Comparison of ENCODE assay signal across 9 mouse cellular contexts in genomic region chr13:101690167-101690566, GRCm38 (mm10).
A peak's percentile ranks its signal among the peaks of the same experiment; 100 is the strongest.
DNase-seq lines count a peak whose midpoint lies in the region; ATAC-seq and TF ChIP-seq lines count a peak whose summit lies in the region.
"Had no signal": no experiment of that assay in that cellular context is flagged by ENCODE, and none has a peak within 500 bp of the region (broad histone marks: within the 10 kb centered on the region; RNA-seq: fewer than 3 reads in every experiment).

No protein-coding gene starts in this region.

- no peaks in the 10 kb centered on the region for H3K27me3 ChIP-seq in kidney, adult 2 months (replicated peaks; ENCODE audit: control insufficient read depth, insufficient read depth, low read length)
- no peaks in the 10 kb centered on the region for H3K27me3 ChIP-seq in heart, postnatal 0 days (ENCODE audit: control insufficient read depth, insufficient read depth, low read length)
- H3K27me3 ChIP-seq in midbrain, embryonic 14.5 days (ENCODE audit: control insufficient read depth, insufficient read depth, low read length): no peaks in the 10 kb centered on the region

- no peak overlapping the region for H3K4me3 ChIP-seq in kidney, adult 2 months (ENCODE audit: insufficient read depth, low read depth, low read length)
- H3K4me3 ChIP-seq in heart, postnatal 0 days (ENCODE audit: low read depth, low read length): no peak overlapping the region
- H3K4me3 ChIP-seq in midbrain, embryonic 14.5 days (replicated peaks; ENCODE audit: low read depth, low read length): no peak overlapping the region

- WGBS in kidney, adult 2 months: 30% methylated on average over 6 of the region's 6 CpGs
- 14% methylated on average over 6 of the region's 6 CpGs for WGBS in heart, postnatal 0 days
- WGBS in midbrain, embryonic 14.5 days: 83% methylated on average over 6 of the region's 6 CpGs

- no peak overlapping the region; the same call in 1 of the 2 replicates for H3K9ac ChIP-seq in heart, postnatal 0 days (replicated peaks; ENCODE audit: low read depth, low read length)
- H3K9ac ChIP-seq in midbrain, embryonic 14.5 days (replicated peaks; ENCODE audit: low read length): no peak overlapping the region

- TF ChIP-seq CTCF in kidney, adult 2 months (conservative IDR thresholded peaks at IDR 0.05; ENCODE audit: insufficient read depth, insufficient read length, low read depth, low read length): no peak
- TF ChIP-seq CTCF in heart, postnatal 0 days (IDR thresholded peaks at IDR 0.05; ENCODE audit: low read depth): no peak

- peaks cover 10% of the 10 kb centered on the region; the same call in 1 of the 2 replicates for H3K4me1 ChIP-seq in kidney, adult 2 months (ENCODE audit: control insufficient read depth, insufficient read depth, low read length)
- peaks cover 31% of the 10 kb centered on the region for H3K4me1 ChIP-seq in heart, postnatal 0 days (ENCODE audit: control insufficient read depth, insufficient read depth)
- H3K4me1 ChIP-seq in midbrain, embryonic 14.5 days (ENCODE audit: control insufficient read depth, insufficient read depth, low read length): peaks cover 24% of the 10 kb centered on the region

- peak; percentile 76 for DNase-seq in kidney, adult 2 months
- no peak for DNase-seq in kidney, postnatal 4 days
- peak; percentile 33 to 51 for DNase-seq in cerebellum, adult 18-20 months
- DNase-seq in heart, postnatal 0 days (ENCODE audit: low spot score): peak; percentile 41
- DNase-seq in midbrain, embryonic 14.5 days: no peak
- no peak for DNase-seq in spleen, postnatal 10 days (ENCODE audit: low spot score in 2 of 2)
- DNase-seq in left cerebral cortex, postnatal 4 days: no peak
- DNase-seq in gastrocnemius, postnatal 14 days: no peak
- DNase-seq: thymus, postnatal 14 days had no signal

- H3K9me3 ChIP-seq in heart, postnatal 0 days (replicated peaks; ENCODE audit: control insufficient read depth, low read length): no peaks in the 10 kb centered on the region
- no peaks in the 10 kb centered on the region for H3K9me3 ChIP-seq in midbrain, embryonic 14.5 days (ENCODE audit: control insufficient read depth, low read length)

- intact Hi-C loops in left cerebral cortex, postnatal 4 days (cut with DNase I): loop anchor here (5.0 to 10.0 kb wide), 4 partner anchors 185 to 798 kb away; no protein-coding TSS in a partner anchor
- intact Hi-C loops in gastrocnemius, postnatal 14 days (cut with DNase I; ENCODE audit: low total_unique reads): no loop called here

- H3K27ac ChIP-seq in kidney, adult 2 months (ENCODE audit: insufficient read depth, low read depth, low read length): no peak overlapping the region
- H3K27ac ChIP-seq in heart, postnatal 0 days (ENCODE audit: low read depth): no peak overlapping the region
- no peak overlapping the region for H3K27ac ChIP-seq in midbrain, embryonic 14.5 days (replicated peaks; ENCODE audit: low read depth, low read length)

- peaks cover 15% of the 10 kb centered on the region for H3K36me3 ChIP-seq in kidney, adult 2 months (ENCODE audit: control insufficient read depth, insufficient read depth, low read length)
- peaks cover 40% of the 10 kb centered on the region for H3K36me3 ChIP-seq in heart, postnatal 0 days (replicated peaks; ENCODE audit: control insufficient read depth, insufficient read depth, low read length)
- peaks cover 36% of the 10 kb centered on the region for H3K36me3 ChIP-seq in midbrain, embryonic 14.5 days (ENCODE audit: control insufficient read depth, insufficient read depth, low read length)

- TF ChIP-seq EP300 in heart, postnatal 0 days (IDR thresholded peaks at IDR 0.05; ENCODE audit: low read depth): no peak

- H3K4me2 ChIP-seq in heart, postnatal 0 days (ENCODE audit: low read depth, low read length): peak overlapping the region; percentile 92
- peak overlapping the region; percentile 24; the same call in 1 of the 2 replicates for H3K4me2 ChIP-seq in midbrain, embryonic 14.5 days (ENCODE audit: low read length)

- no peak for ATAC-seq in heart, postnatal 0 days (ENCODE audit: insufficient read depth, low read depth)
- ATAC-seq in midbrain, embryonic 14.5 days (ENCODE audit: low FRiP score, low TSS enrichment): no peak

- TF ChIP-seq POLR2A in kidney, adult 2 months (IDR thresholded peaks at IDR 0.05; ENCODE audit: low read depth, low read length): no peak

Comparison
In these comparisons a context has a peak if more than half of its experiments do, and no peak if none do; other contexts are left out.
1. DNase-seq: peak in kidney, adult 2 months (single experiment), cerebellum, adult 18-20 months (2 of 2) and heart, postnatal 0 days (single experiment); none in kidney, postnatal 4 days (0 of 2), midbrain, embryonic 14.5 days (single experiment), spleen, postnatal 10 days (0 of 2), left cerebral cortex, postnatal 4 days (single experiment) and gastrocnemius, postnatal 14 days (single experiment).